Comparison of ENCODE assay signal across 11 mouse cellular contexts in genomic region chr11:120045341-120045740, GRCm38 (mm10). TPM values are rescaled to one million over a fixed set of nuclear protein-coding genes. Genes with fewer than 3 reads are reported as not detected.
DNase-seq lines count a peak whose midpoint lies in the region; ATAC-seq and TF ChIP-seq lines count a peak whose summit lies in the region.
"Had no signal": no experiment of that assay in that cellular context is flagged by ENCODE, and none has a peak within 500 bp of the region (broad histone marks: within the 10 kb centered on the region; RNA-seq: fewer than 3 reads in every experiment).

No protein-coding gene starts in this region.

- H3K27ac ChIP-seq in intestine, embryonic 14.5 days (ENCODE audit: low read depth) = no peak overlapping the region
- no peak overlapping the region for H3K27ac ChIP-seq in intestine, postnatal 0 days (ENCODE audit: low read depth, low read length)
- no peak overlapping the region for H3K27ac ChIP-seq in embryonic facial prominence, embryonic 13.5 days
- H3K27ac ChIP-seq in hindbrain, embryonic 13.5 days = peak overlapping the region; percentile 95
- peak overlapping the region; percentile 92 for H3K27ac ChIP-seq in midbrain, postnatal 0 days (ENCODE audit: low read depth, low read length)

- WGBS in intestine, embryonic 14.5 days = 58% methylated on average over 4 of the region's 4 CpGs
- 71% methylated on average over 4 of the region's 4 CpGs for WGBS in intestine, postnatal 0 days
- 58% methylated on average over 4 of the region's 4 CpGs for WGBS in embryonic facial prominence, embryonic 13.5 days
- 61% methylated on average over 4 of the region's 4 CpGs for WGBS in hindbrain, embryonic 13.5 days
- WGBS in midbrain, postnatal 0 days = 48% methylated on average over 4 of the region's 4 CpGs

- no peak overlapping the region for H3K9ac ChIP-seq in intestine, embryonic 14.5 days (ENCODE audit: low read length)
- H3K9ac ChIP-seq in intestine, postnatal 0 days (ENCODE audit: low read depth, low read length) = no peak overlapping the region
- H3K9ac ChIP-seq in embryonic facial prominence, embryonic 13.5 days = 0 out of 2 replicates have a peak overlapping the region, but pooled peaks have one; percentile 77
- peak overlapping the region; percentile 92 for H3K9ac ChIP-seq in hindbrain, embryonic 13.5 days
- peak overlapping the region; percentile 93 for H3K9ac ChIP-seq in midbrain, postnatal 0 days (replicated peaks; ENCODE audit: low read length, poor library complexity, severe bottlenecking)

- ATAC-seq in intestine, embryonic 14.5 days (replicated peaks; ENCODE audit: low FRiP score, low TSS enrichment, low read depth) = no peak
- ATAC-seq in intestine, postnatal 0 days = no peak
- no peak for ATAC-seq in embryonic facial prominence, embryonic 13.5 days (ENCODE audit: insufficient number of reproducible peaks, insufficient read depth, low FRiP score, low TSS enrichment, low read depth)
- no peak for ATAC-seq in hindbrain, embryonic 13.5 days (ENCODE audit: low FRiP score)
- ATAC-seq in midbrain, postnatal 0 days (ENCODE audit: low FRiP score) = no peak

- no peaks in the 10 kb centered on the region for H3K36me3 ChIP-seq in intestine, embryonic 14.5 days (ENCODE audit: control insufficient read depth, insufficient read depth, low read length)
- H3K36me3 ChIP-seq in intestine, postnatal 0 days (ENCODE audit: control insufficient read depth, insufficient read depth) = no peaks in the 10 kb centered on the region
- no peaks in the 10 kb centered on the region for H3K36me3 ChIP-seq in embryonic facial prominence, embryonic 13.5 days
- no peaks in the 10 kb centered on the region for H3K36me3 ChIP-seq in hindbrain, embryonic 13.5 days
- H3K36me3 ChIP-seq in midbrain, postnatal 0 days (ENCODE audit: insufficient read depth, low read length) = no peaks in the 10 kb centered on the region

- H3K4me3 ChIP-seq in intestine, embryonic 14.5 days (ENCODE audit: low read depth, low read length) = no peak overlapping the region
- no peak overlapping the region for H3K4me3 ChIP-seq in intestine, postnatal 0 days (ENCODE audit: low read depth, low read length)
- H3K4me3 ChIP-seq in embryonic facial prominence, embryonic 13.5 days = 0 out of 2 replicates have a peak overlapping the region, but pooled peaks have one; percentile 68
- peak overlapping the region; percentile 69 for H3K4me3 ChIP-seq in hindbrain, embryonic 13.5 days
- peak overlapping the region; percentile 76 for H3K4me3 ChIP-seq in midbrain, postnatal 0 days (ENCODE audit: low read depth, low read length)

- TF ChIP-seq CTCF in intestine, postnatal 0 days (IDR thresholded peaks at IDR 0.05; ENCODE audit: low read depth) = no peak
- TF ChIP-seq CTCF in midbrain, postnatal 0 days (IDR thresholded peaks at IDR 0.05) = no peak

- H3K4me2 ChIP-seq in intestine, embryonic 14.5 days (ENCODE audit: low read length) = peak overlapping the region; percentile 93
- H3K4me2 ChIP-seq in intestine, postnatal 0 days (replicated peaks; ENCODE audit: low read depth) = no peak overlapping the region
- H3K4me2 ChIP-seq in embryonic facial prominence, embryonic 13.5 days = 0 out of 2 replicates have a peak overlapping the region, but pooled peaks have one; percentile 94
- H3K4me2 ChIP-seq in hindbrain, embryonic 13.5 days = peak overlapping the region; percentile 81
- peak overlapping the region; percentile 94 for H3K4me2 ChIP-seq in midbrain, postnatal 0 days (ENCODE audit: low read depth, low read length, poor library complexity, severe bottlenecking)

- DNase-seq in intestine, embryonic 14.5 days (ENCODE audit: low spot score) = no peak
- no peak for DNase-seq in midbrain, postnatal 0 days (ENCODE audit: low spot score)
- DNase-seq in frontal cortex, adult 2 months (ENCODE audit: extremely low spot score in 1 of 2, low spot score in 1 of 2) = no peak
- no peak for DNase-seq in adrenal gland, postnatal 10 days
- DNase-seq: embryo, embryonic 11 days; kidney, adult 8-10 months; layer of hippocampus, adult 9-11 months; liver had no signal

- peaks cover 29% of the 10 kb centered on the region for H3K27me3 ChIP-seq in intestine, embryonic 14.5 days (replicated peaks; ENCODE audit: control insufficient read depth, insufficient read depth, low read length)
- peaks cover 30% of the 10 kb centered on the region for H3K27me3 ChIP-seq in intestine, postnatal 0 days (replicated peaks; ENCODE audit: control insufficient read depth, insufficient read depth, low read length)
- peaks cover 39% of the 10 kb centered on the region for H3K27me3 ChIP-seq in embryonic facial prominence, embryonic 13.5 days
- H3K27me3 ChIP-seq in hindbrain, embryonic 13.5 days = peaks cover 13% of the 10 kb centered on the region; the same call in 1 of the 2 replicates
- no peaks in the 10 kb centered on the region for H3K27me3 ChIP-seq in midbrain, postnatal 0 days (ENCODE audit: insufficient read depth, low read length)

- peaks cover 15% of the 10 kb centered on the region for H3K4me1 ChIP-seq in intestine, embryonic 14.5 days (replicated peaks; ENCODE audit: control insufficient read depth, insufficient read depth, low read length)
- no peaks in the 10 kb centered on the region for H3K4me1 ChIP-seq in intestine, postnatal 0 days (replicated peaks; ENCODE audit: control insufficient read depth, insufficient read depth, low read length)
- peaks cover 30% of the 10 kb centered on the region for H3K4me1 ChIP-seq in embryonic facial prominence, embryonic 13.5 days
- peaks cover 80% of the 10 kb centered on the region for H3K4me1 ChIP-seq in hindbrain, embryonic 13.5 days (replicated peaks)
- peaks cover 34% of the 10 kb centered on the region for H3K4me1 ChIP-seq in midbrain, postnatal 0 days (ENCODE audit: insufficient read depth, low read length)

- no peaks in the 10 kb centered on the region for H3K9me3 ChIP-seq in intestine, embryonic 14.5 days (ENCODE audit: control insufficient read depth, low read length)
- H3K9me3 ChIP-seq in intestine, postnatal 0 days (ENCODE audit: control insufficient read depth) = no peaks in the 10 kb centered on the region
- no peaks in the 10 kb centered on the region for H3K9me3 ChIP-seq in embryonic facial prominence, embryonic 13.5 days
- H3K9me3 ChIP-seq in hindbrain, embryonic 13.5 days = no peaks in the 10 kb centered on the region
- H3K9me3 ChIP-seq in midbrain, postnatal 0 days (ENCODE audit: low read length) = no peaks in the 10 kb centered on the region

RNA-seq across cellular contexts. Expression of gene Aatk, which starts 1.6 kb away (rescaled TPM):
- polyA plus RNA-seq in intestine, embryonic 14.5 days (2014; fragmentation: Nextera tagmentation; extraction: Ambion mirVana) = 4.2 and 4.5 TPM in 2 replicates
- polyA plus RNA-seq in intestine, postnatal 0 days (2015; fragmentation: Nextera tagmentation; extraction: Ambion mirVana) = 1.6 and 1.7 TPM in 2 replicates
- 3.6 and 3.7 TPM in 2 replicates for polyA plus RNA-seq in embryonic facial prominence, embryonic 13.5 days (2015; fragmentation: Nextera tagmentation; extraction: Ambion mirVana)
- polyA plus RNA-seq in hindbrain, embryonic 13.5 days (2015; fragmentation: Nextera tagmentation; extraction: Ambion mirVana) = 24.1 and 24.3 TPM in 2 replicates
- 170 and 178 TPM in 2 replicates for total RNA-seq in midbrain, postnatal 0 days (2014; rRNA removed)
- polyA plus RNA-seq in midbrain, postnatal 0 days (2015; fragmentation: Nextera tagmentation; extraction: Ambion mirVana) = 44.9 and 46.9 TPM in 2 replicates
- polyA plus RNA-seq in frontal cortex, adult 2 months (2012; rRNA removed) = 182 and 188 TPM in 2 replicates
- 10 to 100 TPM; 16.3 to 23.5 TPM for total RNA-seq in adrenal gland, postnatal 10 days (2021)

RNA-seq across cellular contexts. Expression of gene Cep131, which starts 41.3 kb away (rescaled TPM):
- polyA plus RNA-seq in intestine, embryonic 14.5 days (2014; fragmentation: Nextera tagmentation; extraction: Ambion mirVana) = 21.8 and 23.6 TPM in 2 replicates
- polyA plus RNA-seq in intestine, postnatal 0 days (2015; fragmentation: Nextera tagmentation; extraction: Ambion mirVana) = 4.8 and 5.6 TPM in 2 replicates
- 30.3 and 31.3 TPM in 2 replicates for polyA plus RNA-seq in embryonic facial prominence, embryonic 13.5 days (2015; fragmentation: Nextera tagmentation; extraction: Ambion mirVana)
- polyA plus RNA-seq in hindbrain, embryonic 13.5 days (2015; fragmentation: Nextera tagmentation; extraction: Ambion mirVana) = 23.2 and 26.7 TPM in 2 replicates
- total RNA-seq in midbrain, postnatal 0 days (2014; rRNA removed) = 17.7 and 19.0 TPM in 2 replicates
- polyA plus RNA-seq in midbrain, postnatal 0 days (2015; fragmentation: Nextera tagmentation; extraction: Ambion mirVana) = 25.4 and 27.7 TPM in 2 replicates
- polyA plus RNA-seq in frontal cortex, adult 2 months (2012; rRNA removed) = 38.8 and 43.4 TPM in 2 replicates
- total RNA-seq in adrenal gland, postnatal 10 days (2021) = 10 to 100 TPM; 52.2 to 87.4 TPM

RNA-seq across cellular contexts. Expression of gene Tepsin, which starts 53.2 kb away (rescaled TPM):
- 13.3 and 16.5 TPM in 2 replicates for polyA plus RNA-seq in intestine, embryonic 14.5 days (2014; fragmentation: Nextera tagmentation; extraction: Ambion mirVana)
- 13.5 and 15.1 TPM in 2 replicates for polyA plus RNA-seq in intestine, postnatal 0 days (2015; fragmentation: Nextera tagmentation; extraction: Ambion mirVana)
- 19.5 and 20.5 TPM in 2 replicates for polyA plus RNA-seq in embryonic facial prominence, embryonic 13.5 days (2015; fragmentation: Nextera tagmentation; extraction: Ambion mirVana)
- 19.3 and 19.8 TPM in 2 replicates for polyA plus RNA-seq in hindbrain, embryonic 13.5 days (2015; fragmentation: Nextera tagmentation; extraction: Ambion mirVana)
- 28.6 and 32.1 TPM in 2 replicates for total RNA-seq in midbrain, postnatal 0 days (2014; rRNA removed)
- polyA plus RNA-seq in midbrain, postnatal 0 days (2015; fragmentation: Nextera tagmentation; extraction: Ambion mirVana) = 14.9 and 17.6 TPM in 2 replicates
- 31.1 and 35.6 TPM in 2 replicates for polyA plus RNA-seq in frontal cortex, adult 2 months (2012; rRNA removed)
- total RNA-seq in adrenal gland, postnatal 10 days (2021) = 10 to 100 TPM in 1 of 2 experiments, 1 to 10 TPM in 1; 9.0 to 13.2 TPM

RNA-seq across cellular contexts. Expression of gene Ndufaf8, which starts 53.4 kb away (rescaled TPM):
- 98.4 and 106 TPM in 2 replicates for polyA plus RNA-seq in intestine, embryonic 14.5 days (2014; fragmentation: Nextera tagmentation; extraction: Ambion mirVana)
- 153 TPM in 2 replicates for polyA plus RNA-seq in intestine, postnatal 0 days (2015; fragmentation: Nextera tagmentation; extraction: Ambion mirVana)
- 76.5 and 79.2 TPM in 2 replicates for polyA plus RNA-seq in embryonic facial prominence, embryonic 13.5 days (2015; fragmentation: Nextera tagmentation; extraction: Ambion mirVana)
- 52.7 and 57.0 TPM in 2 replicates for polyA plus RNA-seq in hindbrain, embryonic 13.5 days (2015; fragmentation: Nextera tagmentation; extraction: Ambion mirVana)
- 32.9 and 64.8 TPM in 2 replicates for total RNA-seq in midbrain, postnatal 0 days (2014; rRNA removed)
- 56.8 and 57.0 TPM in 2 replicates for polyA plus RNA-seq in midbrain, postnatal 0 days (2015; fragmentation: Nextera tagmentation; extraction: Ambion mirVana)
- 42.3 and 46.2 TPM in 2 replicates for polyA plus RNA-seq in frontal cortex, adult 2 months (2012; rRNA removed)
- total RNA-seq in adrenal gland, postnatal 10 days (2021) = 10 to 100 TPM; 53.1 to 53.9 TPM

Comparison
In these comparisons a context has a peak if more than half of its experiments do, and no peak if none do; other contexts are left out.
1. H3K27ac ChIP-seq: peak in hindbrain, embryonic 13.5 days (single experiment) and midbrain, postnatal 0 days (single experiment); none in intestine, embryonic 14.5 days (single experiment), intestine, postnatal 0 days (single experiment) and embryonic facial prominence, embryonic 13.5 days (single experiment).
2. H3K4me3 ChIP-seq: peak in embryonic facial prominence, embryonic 13.5 days (single experiment), hindbrain, embryonic 13.5 days (single experiment) and midbrain, postnatal 0 days (single experiment); none in intestine, embryonic 14.5 days (single experiment) and intestine, postnatal 0 days (single experiment).
3. H3K9ac ChIP-seq: peak in embryonic facial prominence, embryonic 13.5 days (single experiment), hindbrain, embryonic 13.5 days (single experiment) and midbrain, postnatal 0 days (single experiment); none in intestine, embryonic 14.5 days (single experiment) and intestine, postnatal 0 days (single experiment).